Mouse (Mus musculus) lung, postnatal 36 days (tissue): ENCODE data around the gene Qpct.

Experiments
- DNase-seq: peaks from one replicate; pipeline ENCODE4 v3.0.0; 2022; ENCODE audit warnings: mixed read lengths

Gene Qpct

GRCm38 (mm10) chr17:79076974-79077847 is 25.5 kb downstream of the Qpct start:
- peak; percentile 38 for DNase-seq

GRCm38 (mm10) chr17:79077848-79078146 is 26.1 kb downstream of the Qpct start:
- no peak for DNase-seq

- DNase-seq = no peak
These were observed 26.5 kb downstream of the Qpct start for GRCm38 (mm10) chr17:79078248-79078647.

- no peak for DNase-seq
These were observed 40.0 kb downstream of the Qpct start for GRCm38 (mm10) chr17:79091710-79092109.

- no peak for DNase-seq
These were observed 41.7 kb downstream of the Qpct start for GRCm38 (mm10) chr17:79093286-79093975.

GRCm38 (mm10) chr17:79095624-79096023 is 43.9 kb downstream of the Qpct start:
- DNase-seq = no peak

GRCm38 (mm10) chr17:79099866-79100265 is 48.2 kb downstream of the Qpct start:
- DNase-seq = peak; percentile 17

GRCm38 (mm10) chr17:79108238-79108637 is 56.5 kb downstream of the Qpct start:
- no peak for DNase-seq

GRCm38 (mm10) chr17:79109576-79109975 is 57.9 kb downstream of the Qpct start:
- no peak for DNase-seq

- DNase-seq = peak; percentile 69
These were observed 59.2 kb downstream of the Qpct start for GRCm38 (mm10) chr17:79110936-79111348.

GRCm38 (mm10) chr17:79115248-79115647 is 63.5 kb downstream of the Qpct start:
- DNase-seq = peak; percentile 54

- no peak for DNase-seq
These were observed 67.4 kb downstream of the Qpct start for GRCm38 (mm10) chr17:79119066-79119465.

GRCm38 (mm10) chr17:79120269-79120668 is 68.6 kb downstream of the Qpct start:
- no peak for DNase-seq

GRCm38 (mm10) chr17:79133740-79134139 is 82.0 kb downstream of the Qpct start:
- DNase-seq = no peak

GRCm38 (mm10) chr17:79135826-79136225 is 84.1 kb downstream of the Qpct start:
- DNase-seq = no peak

- DNase-seq = peak; percentile 30
These were observed 84.7 kb downstream of the Qpct start for GRCm38 (mm10) chr17:79136401-79136800.
